In genomic region chr7:133669071-133669470, GRCm38 (mm10) we compare ENCODE assay signal across 13 mouse cellular contexts. TPM values are rescaled to one million over a fixed set of nuclear protein-coding genes. Genes with fewer than 3 reads are reported as not detected.
DNase-seq lines count a peak whose midpoint lies in the region; ATAC-seq and TF ChIP-seq lines count a peak whose summit lies in the region.
"Had no signal": no experiment of that assay in that cellular context is flagged by ENCODE, and none has a peak within 500 bp of the region (broad histone marks: within the 10 kb centered on the region; RNA-seq: fewer than 3 reads in every experiment).

No protein-coding gene starts in this region.

- no peaks in the 10 kb centered on the region for H3K4me1 ChIP-seq in intestine, postnatal 0 days (replicated peaks; ENCODE audit: control insufficient read depth, insufficient read depth, low read length)
- H3K4me1 ChIP-seq in intestine, embryonic 15.5 days (replicated peaks): no peaks in the 10 kb centered on the region
- no peaks in the 10 kb centered on the region for H3K4me1 ChIP-seq in midbrain, postnatal 0 days (ENCODE audit: insufficient read depth, low read length)
- no peaks in the 10 kb centered on the region for H3K4me1 ChIP-seq in midbrain, embryonic 10.5 days
- H3K4me1 ChIP-seq: embryonic facial prominence, embryonic 12.5 days had no signal

- no peak for ATAC-seq in intestine, postnatal 0 days
- no peak for ATAC-seq in intestine, embryonic 15.5 days
- ATAC-seq in midbrain, postnatal 0 days (ENCODE audit: low FRiP score): no peak

- no peak overlapping the region for H3K4me3 ChIP-seq in intestine, postnatal 0 days (ENCODE audit: low read depth, low read length)
- no peak overlapping the region for H3K4me3 ChIP-seq in intestine, embryonic 15.5 days (replicated peaks)
- H3K4me3 ChIP-seq in midbrain, postnatal 0 days (ENCODE audit: low read depth, low read length): no peak overlapping the region
- H3K4me3 ChIP-seq in midbrain, embryonic 10.5 days: no peak overlapping the region
- H3K4me3 ChIP-seq: embryonic facial prominence, embryonic 12.5 days had no signal

- no peak overlapping the region for H3K4me2 ChIP-seq in intestine, postnatal 0 days (replicated peaks; ENCODE audit: low read depth)
- H3K4me2 ChIP-seq in intestine, embryonic 15.5 days (replicated peaks): no peak overlapping the region
- H3K4me2 ChIP-seq in midbrain, postnatal 0 days (ENCODE audit: low read depth, low read length, poor library complexity, severe bottlenecking): no peak overlapping the region
- H3K4me2 ChIP-seq: embryonic facial prominence, embryonic 12.5 days; midbrain, embryonic 11.5 days had no signal

- no peaks in the 10 kb centered on the region for H3K9me3 ChIP-seq in intestine, postnatal 0 days (ENCODE audit: control insufficient read depth)
- no peaks in the 10 kb centered on the region for H3K9me3 ChIP-seq in intestine, embryonic 15.5 days
- H3K9me3 ChIP-seq in midbrain, postnatal 0 days (ENCODE audit: low read length): no peaks in the 10 kb centered on the region
- H3K9me3 ChIP-seq in midbrain, embryonic 10.5 days (replicated peaks): no peaks in the 10 kb centered on the region
- H3K9me3 ChIP-seq: embryonic facial prominence, embryonic 12.5 days had no signal

- peak; percentile 69 for TF ChIP-seq CTCF in intestine, postnatal 0 days (IDR thresholded peaks at IDR 0.05; ENCODE audit: low read depth)
- peak; percentile 75 for TF ChIP-seq CTCF in midbrain, postnatal 0 days (IDR thresholded peaks at IDR 0.05)

- DNase-seq in midbrain, postnatal 0 days (ENCODE audit: low spot score): peak; percentile 60
- no peak for DNase-seq in midbrain, embryonic 10.5 days (ENCODE audit: low spot score)
- peak; percentile 44 for DNase-seq in NIH3T3 (ENCODE audit: low read depth)
- peak; percentile 42 for DNase-seq in splenic B cell, adult 2 months (ENCODE audit: low read depth, low spot score)
- DNase-seq in spleen, adult 12 weeks (ENCODE audit: low spot score): no peak
- DNase-seq: adrenal gland, adult 2 months had no signal

- WGBS in intestine, postnatal 0 days: 85% methylated on average over 1 of the region's 1 CpGs
- WGBS in intestine, embryonic 15.5 days: 84% methylated on average over 1 of the region's 1 CpGs
- WGBS in midbrain, postnatal 0 days: 95% methylated on average over 1 of the region's 1 CpGs
- 90% methylated on average over 1 of the region's 1 CpGs for WGBS in midbrain, embryonic 10.5 days

- no peak overlapping the region for H3K9ac ChIP-seq in intestine, postnatal 0 days (ENCODE audit: low read depth, low read length)
- H3K9ac ChIP-seq in intestine, embryonic 15.5 days: no peak overlapping the region
- H3K9ac ChIP-seq in midbrain, postnatal 0 days (replicated peaks; ENCODE audit: low read length, poor library complexity, severe bottlenecking): no peak overlapping the region
- H3K9ac ChIP-seq: embryonic facial prominence, embryonic 12.5 days had no signal

- H3K36me3 ChIP-seq in intestine, postnatal 0 days (ENCODE audit: control insufficient read depth, insufficient read depth): peaks cover 74% of the 10 kb centered on the region
- H3K36me3 ChIP-seq in intestine, embryonic 15.5 days: peaks cover 29% of the 10 kb centered on the region
- H3K36me3 ChIP-seq in midbrain, postnatal 0 days (ENCODE audit: insufficient read depth, low read length): peaks cover 63% of the 10 kb centered on the region
- peaks cover 99% of the 10 kb centered on the region for H3K36me3 ChIP-seq in midbrain, embryonic 10.5 days
- peaks cover 19% of the 10 kb centered on the region for H3K36me3 ChIP-seq in splenic B cell, adult 2 months (ENCODE audit: control insufficient read depth, insufficient read depth, low read length, poor library complexity, severe bottlenecking)

- H3K27ac ChIP-seq in intestine, postnatal 0 days (ENCODE audit: low read depth, low read length): no peak overlapping the region
- H3K27ac ChIP-seq in intestine, embryonic 15.5 days: no peak overlapping the region
- no peak overlapping the region for H3K27ac ChIP-seq in midbrain, postnatal 0 days (ENCODE audit: low read depth, low read length)
- no peak overlapping the region for H3K27ac ChIP-seq in midbrain, embryonic 10.5 days (replicated peaks)
- H3K27ac ChIP-seq: embryonic facial prominence, embryonic 12.5 days had no signal

- H3K27me3 ChIP-seq in intestine, postnatal 0 days (replicated peaks; ENCODE audit: control insufficient read depth, insufficient read depth, low read length): no peaks in the 10 kb centered on the region
- H3K27me3 ChIP-seq in intestine, embryonic 15.5 days (replicated peaks): no peaks in the 10 kb centered on the region
- H3K27me3 ChIP-seq in midbrain, postnatal 0 days (ENCODE audit: insufficient read depth, low read length): no peaks in the 10 kb centered on the region
- no peaks in the 10 kb centered on the region for H3K27me3 ChIP-seq in midbrain, embryonic 10.5 days (ENCODE audit: low read depth, poor library complexity, severe bottlenecking)
- no peaks in the 10 kb centered on the region for H3K27me3 ChIP-seq in splenic B cell, adult 2 months (ENCODE audit: control insufficient read depth, insufficient read depth, low read length, poor library complexity, severe bottlenecking)
- H3K27me3 ChIP-seq: embryonic facial prominence, embryonic 12.5 days had no signal

RNA-seq across cellular contexts. Expression of gene Mmp21, which starts 10.8 kb away (rescaled TPM):
- 0.08 TPM in 1 of 2 replicates, not detected in the other for polyA plus RNA-seq in intestine, postnatal 0 days (2015; fragmentation: Nextera tagmentation; extraction: Ambion mirVana)
- polyA plus RNA-seq in intestine, embryonic 15.5 days (2015; fragmentation: Nextera tagmentation; extraction: Ambion mirVana): 0.09 TPM in 1 of 2 replicates, not detected in the other
- 0.09 TPM in 1 of 2 replicates, not detected in the other for total RNA-seq in midbrain, postnatal 0 days (2014; rRNA removed)
- polyA plus RNA-seq in midbrain, postnatal 0 days (2015; fragmentation: Nextera tagmentation; extraction: Ambion mirVana): not detected in 2 replicates
- 0.10 TPM in 1 of 2 replicates, not detected in the other for polyA plus RNA-seq in midbrain, embryonic 10.5 days (2016; fragmentation: Nextera tagmentation; extraction: Ambion mirVana)
- total RNA-seq: adrenal gland, adult 2 months; heart, postnatal 25 days; left cerebral cortex, postnatal 14 days had no signal
- polyA plus RNA-seq: midbrain, embryonic 11.5 days; testis, adult 2 months had no signal

RNA-seq across cellular contexts. Expression of gene Edrf1, which starts 31.7 kb away (rescaled TPM):
- 5.8 and 6.1 TPM in 2 replicates for polyA plus RNA-seq in intestine, postnatal 0 days (2015; fragmentation: Nextera tagmentation; extraction: Ambion mirVana)
- 16.9 TPM in 2 replicates for polyA plus RNA-seq in intestine, embryonic 15.5 days (2015; fragmentation: Nextera tagmentation; extraction: Ambion mirVana)
- total RNA-seq in midbrain, postnatal 0 days (2014; rRNA removed): 25.6 and 33.2 TPM in 2 replicates
- polyA plus RNA-seq in midbrain, postnatal 0 days (2015; fragmentation: Nextera tagmentation; extraction: Ambion mirVana): 9.3 and 10.5 TPM in 2 replicates
- polyA plus RNA-seq in midbrain, embryonic 10.5 days (2016; fragmentation: Nextera tagmentation; extraction: Ambion mirVana): 26.0 and 29.1 TPM in 2 replicates

RNA-seq across cellular contexts. Expression of gene Bccip, which starts 40.1 kb away (rescaled TPM):
- polyA plus RNA-seq in intestine, postnatal 0 days (2015; fragmentation: Nextera tagmentation; extraction: Ambion mirVana): 91.4 and 92.6 TPM in 2 replicates
- polyA plus RNA-seq in intestine, embryonic 15.5 days (2015; fragmentation: Nextera tagmentation; extraction: Ambion mirVana): 165 TPM in 2 replicates
- total RNA-seq in midbrain, postnatal 0 days (2014; rRNA removed): 20.9 and 27.6 TPM in 2 replicates
- 91.0 and 95.1 TPM in 2 replicates for polyA plus RNA-seq in midbrain, postnatal 0 days (2015; fragmentation: Nextera tagmentation; extraction: Ambion mirVana)
- 167 and 188 TPM in 2 replicates for polyA plus RNA-seq in midbrain, embryonic 10.5 days (2016; fragmentation: Nextera tagmentation; extraction: Ambion mirVana)

RNA-seq across cellular contexts. Expression of gene Uros, which starts 40.8 kb away (rescaled TPM):
- polyA plus RNA-seq in intestine, postnatal 0 days (2015; fragmentation: Nextera tagmentation; extraction: Ambion mirVana): 12.1 and 12.4 TPM in 2 replicates
- 33.6 and 34.7 TPM in 2 replicates for polyA plus RNA-seq in intestine, embryonic 15.5 days (2015; fragmentation: Nextera tagmentation; extraction: Ambion mirVana)
- 17.4 and 25.9 TPM in 2 replicates for total RNA-seq in midbrain, postnatal 0 days (2014; rRNA removed)
- 38.0 and 40.6 TPM in 2 replicates for polyA plus RNA-seq in midbrain, postnatal 0 days (2015; fragmentation: Nextera tagmentation; extraction: Ambion mirVana)
- polyA plus RNA-seq in midbrain, embryonic 10.5 days (2016; fragmentation: Nextera tagmentation; extraction: Ambion mirVana): 37.2 and 38.7 TPM in 2 replicates

Comparison
In these comparisons a context has a peak if more than half of its experiments do, and no peak if none do; other contexts are left out.
1. DNase-seq: peak in midbrain, postnatal 0 days (single experiment), NIH3T3 (single experiment) and splenic B cell, adult 2 months (single experiment); none in midbrain, embryonic 10.5 days (single experiment) and spleen, adult 12 weeks (single experiment).